Mouse (Mus musculus) CH12F3 (cell line): ENCODE measurements around the gene Cfap97d1.

Experiments
- in situ Hi-C: fragments of 300-500 bp; cut with MboI; formaldehyde crosslinking; loops from 2 replicates; pipeline ENCODE4 v1.14.3; 2020; ENCODE audit warnings: low sequenced_read_pairs

Gene Cfap97d1

GRCm38 (mm10) chr11:102008372-102008771, 24.3 kb downstream of the Cfap97d1 start:
- in situ Hi-C loops = no loop called here

- in situ Hi-C loops = no loop called here
These were observed 25.0 kb downstream of the Cfap97d1 start for GRCm38 (mm10) chr11:102008954-102009637.

GRCm38 (mm10) chr11:102010140-102010539, 26.1 kb downstream of the Cfap97d1 start:
- in situ Hi-C loops = no loop called here

GRCm38 (mm10) chr11:102011510-102011909, 27.4 kb downstream of the Cfap97d1 start:
- in situ Hi-C loops = no loop called here

- in situ Hi-C loops = no loop called here
These were observed 29.1 kb downstream of the Cfap97d1 start for GRCm38 (mm10) chr11:102013201-102013600.

- in situ Hi-C loops = no loop called here
These were observed 31.4 kb downstream of the Cfap97d1 start for GRCm38 (mm10) chr11:102015472-102015871.

- in situ Hi-C loops = no loop called here
These were observed 32.1 kb downstream of the Cfap97d1 start for GRCm38 (mm10) chr11:102016136-102016535.

GRCm38 (mm10) chr11:102019736-102020135, 35.7 kb downstream of the Cfap97d1 start:
- in situ Hi-C loops = no loop called here

- in situ Hi-C loops = no loop called here
These were observed 37.1 kb downstream of the Cfap97d1 start for GRCm38 (mm10) chr11:102021196-102021595.

GRCm38 (mm10) chr11:102023406-102023805, 39.3 kb downstream of the Cfap97d1 start:
- in situ Hi-C loops = no loop called here

- in situ Hi-C loops = no loop called here
These were observed 40.1 kb downstream of the Cfap97d1 start for GRCm38 (mm10) chr11:102024084-102024758.

GRCm38 (mm10) chr11:102024875-102025274, 40.8 kb downstream of the Cfap97d1 start:
- in situ Hi-C loops = no loop called here

- in situ Hi-C loops = no loop called here
These were observed 41.3 kb downstream of the Cfap97d1 start for GRCm38 (mm10) chr11:102025354-102025753.

- in situ Hi-C loops = no loop called here
These were observed 42.0 kb downstream of the Cfap97d1 start for GRCm38 (mm10) chr11:102025991-102026660.

GRCm38 (mm10) chr11:102026694-102027360, 42.7 kb downstream of the Cfap97d1 start:
- in situ Hi-C loops = no loop called here

- in situ Hi-C loops = no loop called here
These were observed 43.4 kb downstream of the Cfap97d1 start for GRCm38 (mm10) chr11:102027361-102028017.

GRCm38 (mm10) chr11:102028087-102028816, 44.2 kb downstream of the Cfap97d1 start, which contains the start of gene Mpp3:
Gene Mpp3, minus strand, starts transcription at chr11:102028461.
- in situ Hi-C loops = no loop called here

GRCm38 (mm10) chr11:102029304-102029703, 45.2 kb downstream of the Cfap97d1 start:
- in situ Hi-C loops = no loop called here

GRCm38 (mm10) chr11:102029966-102030365, 45.9 kb downstream of the Cfap97d1 start:
- in situ Hi-C loops = no loop called here

GRCm38 (mm10) chr11:102031149-102031548, 47.1 kb downstream of the Cfap97d1 start:
- in situ Hi-C loops = no loop called here
